Mouse (Mus musculus) right cerebral cortex, postnatal 4 days (tissue): ENCODE data around the gene Zfp989.
"Not testable (repeated sequence)": the region's sequence is repeated elsewhere in the genome, so short reads cannot be mapped to it uniquely, and the experiment has no call there.

Experiments
- DNase-seq: peaks from one replicate; pipeline ENCODE4 v3.0.0-alpha.2; 2022

The Zfp989 gene

GRCm38 (mm10) chr4:146971757-146972156 lies at the start of gene Zfp989:
TSS of gene Zfp989 (plus strand) at chr4:146971976.
- DNase-seq = not testable (repeated sequence)

- no peak for DNase-seq
Observed at GRCm38 (mm10) chr4:146932311-146933082, 39.3 kb upstream of the Zfp989 start.

GRCm38 (mm10) chr4:146941691-146942090 lies 30.1 kb upstream of the Zfp989 start:
- DNase-seq = not testable (repeated sequence)

GRCm38 (mm10) chr4:146976581-146976980 lies 4.8 kb downstream of the Zfp989 start:
- not testable (repeated sequence) for DNase-seq

- not testable (repeated sequence) for DNase-seq
Observed at GRCm38 (mm10) chr4:147018400-147018799, 46.6 kb downstream of the Zfp989 start.

GRCm38 (mm10) chr4:147021550-147021949 lies 49.8 kb downstream of the Zfp989 start, which contains the start of gene Rex2:
TSS of gene Rex2 (plus strand) at chr4:147021850.
- DNase-seq = not testable (repeated sequence)

GRCm38 (mm10) chr4:147026374-147026773 lies 54.6 kb downstream of the Zfp989 start:
- DNase-seq = not testable (repeated sequence)

GRCm38 (mm10) chr4:147031308-147032036 lies 59.7 kb downstream of the Zfp989 start:
- not testable (repeated sequence) for DNase-seq
